Mouse (Mus musculus): ENCODE data around the gene Rbm45. TPM values are rescaled to one million over a fixed set of nuclear protein-coding genes. Genes with fewer than 3 reads are reported as not detected.

The Rbm45 gene
- polyA plus RNA-seq, 1 experiment = 42.2 TPM

GRCm38 (mm10) chr2:76417446-76418141 lies 47.8 kb downstream of the Rbm45 start:
- Histone ChIP-seq H3K27ac (ENCODE audit: insufficient read depth, low read length) (no peak overlapping the region), H3K4me1 (ENCODE audit: control insufficient read depth, insufficient read depth, low read length) (no peaks in the 10 kb centered on the region), H3K4me3 (ENCODE audit: insufficient read depth, low read length) (no peak overlapping the region)
- TF ChIP-seq POLR2A (IDR thresholded peaks at IDR 0.05; ENCODE audit: low read depth, low read length) (no peak), CTCF (IDR thresholded peaks at IDR 0.05; ENCODE audit: borderline replicate concordance, insufficient read depth, low read length) (no peak)

DNA sequence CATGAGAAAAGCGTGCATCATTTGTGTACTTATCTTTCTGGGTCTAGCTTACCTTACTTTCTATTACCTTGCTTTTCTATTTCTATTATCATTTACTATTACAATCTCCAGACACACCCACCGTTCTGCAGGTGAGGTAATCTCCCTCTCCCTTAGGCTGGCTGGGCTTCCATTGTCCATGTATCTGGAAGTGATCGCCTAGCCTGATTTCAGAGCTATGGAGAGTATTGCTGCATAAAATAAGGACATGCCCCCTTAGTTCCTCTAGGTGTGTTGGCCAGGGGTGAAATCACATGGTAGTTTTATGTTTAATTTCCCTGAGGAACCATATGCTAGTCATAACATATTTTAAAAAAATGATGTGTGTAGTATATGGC lies 48.3 kb downstream of the Rbm45 start:
- Histone ChIP-seq H3K4me1 (ENCODE audit: control insufficient read depth, insufficient read depth, low read length) (no peaks in the 10 kb centered on the region), H3K4me3 (ENCODE audit: insufficient read depth, low read length) (no peak overlapping the region), H3K27ac (ENCODE audit: insufficient read depth, low read length) (no peak overlapping the region)
- TF ChIP-seq POLR2A (IDR thresholded peaks at IDR 0.05; ENCODE audit: low read depth, low read length) (no peak), CTCF (IDR thresholded peaks at IDR 0.05; ENCODE audit: borderline replicate concordance, insufficient read depth, low read length) (no peak)

- Histone ChIP-seq H3K27ac (ENCODE audit: insufficient read depth, low read length) (no peak overlapping the region), H3K4me1 (ENCODE audit: control insufficient read depth, insufficient read depth, low read length) (no peaks in the 10 kb centered on the region)
- TF ChIP-seq POLR2A (IDR thresholded peaks at IDR 0.05; ENCODE audit: low read depth, low read length) (no peak), CTCF (IDR thresholded peaks at IDR 0.05; ENCODE audit: borderline replicate concordance, insufficient read depth, low read length) (no peak)
Measured at GRCm38 (mm10) chr2:76421411-76421924, 51.7 kb downstream of the Rbm45 start.

GRCm38 (mm10) chr2:76426816-76427215 lies 57.0 kb downstream of the Rbm45 start:
- Histone ChIP-seq H3K4me3 (ENCODE audit: insufficient read depth, low read length) (no peak overlapping the region), H3K4me1 (ENCODE audit: control insufficient read depth, insufficient read depth, low read length) (no peaks in the 10 kb centered on the region), H3K27ac (ENCODE audit: insufficient read depth, low read length) (no peak overlapping the region)
- TF ChIP-seq CTCF (IDR thresholded peaks at IDR 0.05; ENCODE audit: borderline replicate concordance, insufficient read depth, low read length) = no peak

More at GRCm38 (mm10) chr2:76421411-76421924, 51.7 kb downstream of the Rbm45 start:
- H3K4me3 ChIP-seq (ENCODE audit: insufficient read depth, low read length) = no peak overlapping the region

GRCm38 (mm10) chr2:76429318-76429717 lies 59.5 kb downstream of the Rbm45 start:
- no peak overlapping the region for H3K27ac ChIP-seq (ENCODE audit: insufficient read depth, low read length)
- no peak for TF ChIP-seq CTCF (IDR thresholded peaks at IDR 0.05; ENCODE audit: borderline replicate concordance, insufficient read depth, low read length)
- no peak for TF ChIP-seq POLR2A (IDR thresholded peaks at IDR 0.05; ENCODE audit: low read depth, low read length)
- no peaks in the 10 kb centered on the region for H3K4me1 ChIP-seq (ENCODE audit: control insufficient read depth, insufficient read depth, low read length)
- H3K4me3 ChIP-seq (ENCODE audit: insufficient read depth, low read length) = no peak overlapping the region

GRCm38 (mm10) chr2:76429855-76430254 lies 60.1 kb downstream of the Rbm45 start:
- Histone ChIP-seq H3K4me1 (ENCODE audit: control insufficient read depth, insufficient read depth, low read length) (no peaks in the 10 kb centered on the region), H3K4me3 (ENCODE audit: insufficient read depth, low read length) (no peak overlapping the region), H3K27ac (ENCODE audit: insufficient read depth, low read length) (no peak overlapping the region)
- TF ChIP-seq POLR2A (IDR thresholded peaks at IDR 0.05; ENCODE audit: low read depth, low read length) (no peak), CTCF (IDR thresholded peaks at IDR 0.05; ENCODE audit: borderline replicate concordance, insufficient read depth, low read length) (no peak)

DNA sequence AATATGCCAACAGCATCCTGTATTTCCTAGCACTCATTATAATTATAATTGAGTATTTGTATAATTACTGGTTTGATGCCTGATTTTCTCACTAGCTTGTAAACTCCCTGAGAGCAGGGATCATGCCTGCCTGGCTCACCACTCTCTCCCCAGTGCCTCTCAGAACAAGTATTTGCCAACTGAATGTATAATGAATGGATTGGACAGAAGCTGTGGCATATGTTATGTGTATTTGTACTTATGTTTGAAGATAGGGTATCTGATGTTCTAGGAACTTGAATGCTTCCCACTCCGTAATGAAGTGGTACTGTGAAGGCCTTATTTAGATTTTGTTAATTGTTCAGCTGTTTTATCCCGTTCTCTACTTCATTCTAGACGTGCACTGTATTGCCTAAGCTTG lies 60.8 kb downstream of the Rbm45 start:
- Histone ChIP-seq H3K4me1 (ENCODE audit: control insufficient read depth, insufficient read depth, low read length) (no peaks in the 10 kb centered on the region), H3K27ac (ENCODE audit: insufficient read depth, low read length) (no peak overlapping the region), H3K4me3 (ENCODE audit: insufficient read depth, low read length) (no peak overlapping the region)
- no peak for TF ChIP-seq CTCF (IDR thresholded peaks at IDR 0.05; ENCODE audit: borderline replicate concordance, insufficient read depth, low read length)
- TF ChIP-seq POLR2A (IDR thresholded peaks at IDR 0.05; ENCODE audit: low read depth, low read length) = no peak

Other genes starting within 250 kb of the Rbm45 start
- 0.26 and 0.52 TPM in 2 replicates for gene Pde11a, start 31.2 kb upstream of the Rbm45 start, polyA plus RNA-seq (2011; ENCODE audit: insufficient read length, low read depth, missing spikeins)
- not detected in 2 replicates for gene Cyct, start 9.5 kb upstream of the Rbm45 start, polyA plus RNA-seq (2011; ENCODE audit: insufficient read length, low read depth, missing spikeins)
- gene Osbpl6, start 36.5 kb downstream of the Rbm45 start, polyA plus RNA-seq (2011; ENCODE audit: insufficient read length, low read depth, missing spikeins) = 6.1 and 6.9 TPM in 2 replicates